Mouse (Mus musculus) limb, embryonic 11.5 days (tissue): Measurements from ENCODE around the gene Gm7361. TPM values are rescaled to one million over a fixed set of nuclear protein-coding genes. Genes with fewer than 3 reads are reported as not detected.
"Not testable (repeated sequence)": the region's sequence is repeated elsewhere in the genome, so short reads cannot be mapped to it uniquely, and the experiment has no call there.

ENCODE experiments used
- ATAC-seq: fragments of 200-750 bp; cut with Nextera tagmentation; 2 replicates; pipeline ENCODE4 v1.8.0; 2017; ENCODE audit warnings: low read depth; ENCODE audit not compliant: insufficient number of reproducible peaks, low FRiP score, low TSS enrichment
- DNase-seq: peaks from one replicate; pipeline ENCODE4 v3.0.0-alpha.2; 2015; ENCODE audit warnings: low spot score
- H3K27ac ChIP-seq: fragments of 300-500 bp; sonication (generic); replicated peaks from 2 replicates; pipeline ENCODE4 v1.5.1; 2014; ENCODE audit warnings: low read depth, mild to moderate bottlenecking, low read length
- H3K27me3 ChIP-seq: fragments of 300-500 bp; sonication (generic); 2 replicates; pipeline ENCODE4 v1.6.1; 2014; ENCODE audit warnings: mild to moderate bottlenecking, low read length, mixed read lengths; ENCODE audit not compliant: control insufficient read depth, insufficient read depth
- H3K36me3 ChIP-seq: fragments of 300-500 bp; sonication (generic); 2 replicates; pipeline ENCODE4 v1.6.1; 2014; ENCODE audit warnings: mild to moderate bottlenecking, low read length, moderate library complexity, mixed read lengths; ENCODE audit not compliant: control insufficient read depth, insufficient read depth
- H3K4me1 ChIP-seq: fragments of 300-500 bp; sonication (generic); 2 replicates; pipeline ENCODE4 v1.6.1; 2014; ENCODE audit warnings: low read length, mixed read lengths; ENCODE audit not compliant: control insufficient read depth, insufficient read depth
- H3K4me2 ChIP-seq: fragments of 300-500 bp; sonication (generic); 2 replicates; pipeline ENCODE4 v1.6.1; 2014; ENCODE audit warnings: low read depth, mild to moderate bottlenecking, moderate library complexity; ENCODE audit not compliant: severe bottlenecking
- H3K4me3 ChIP-seq: fragments of 300-500 bp; sonication (generic); 2 replicates; pipeline ENCODE4 v1.5.1; 2014; ENCODE audit warnings: low read depth, low read length
- H3K9ac ChIP-seq: fragments of 300-500 bp; sonication (generic); 2 replicates; pipeline ENCODE4 v1.6.1; 2014; ENCODE audit warnings: mild to moderate bottlenecking, low read length
- H3K9me3 ChIP-seq: fragments of 300-500 bp; sonication (generic); 2 replicates; pipeline ENCODE4 v1.6.1; 2016; ENCODE audit warnings: low read length; ENCODE audit not compliant: control insufficient read depth
- WGBS: fragments of 180-500 bp; shearing (Covaris S2); extraction: QIAGEN DNeasy Blood & Tissue Kit; methylation state at CpG from one replicate; pipeline ENCODE4 v1.1.7; 2014; 5-methylcytosine and 5-hydroxymethylcytosine counted together
- polyA plus RNA-seq: library from polyadenylated mRNA; unstranded; fragments of >200 nt; fragmentation: Nextera tagmentation; extraction: Ambion mirVana; gene quantifications from 2 replicates; pipeline ENCODE4 v1.2.1, GENCODE M21; 2014

The Gm7361 gene
- polyA plus RNA-seq = not detected in 2 replicates

DNA sequence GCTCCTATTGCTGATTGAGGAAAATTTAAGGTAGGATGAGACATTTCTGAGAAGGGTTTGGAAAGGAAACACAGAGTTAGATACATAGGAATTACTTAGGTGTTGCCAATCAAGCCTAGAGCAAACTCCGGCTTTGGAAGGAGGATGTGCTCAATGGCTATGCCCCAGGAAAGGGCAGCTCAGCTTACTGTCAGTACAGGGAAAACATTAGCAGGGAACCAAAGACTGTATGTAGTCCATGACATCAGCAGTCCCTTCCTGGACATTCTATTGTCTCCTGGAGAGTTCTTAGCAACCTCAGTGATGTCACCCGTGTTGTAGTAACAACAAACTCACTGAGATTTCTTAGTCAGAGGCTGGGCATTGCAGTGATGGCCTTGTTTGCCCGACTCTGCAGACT is at the start of gene Gm7361:
Gm7361 (plus strand) TSS at position 301 of the 400 bp plus-strand sequence.
- DNase-seq, H3K9ac ChIP-seq, H3K4me2 ChIP-seq, H3K36me3 ChIP-seq, H3K27me3 ChIP-seq, H3K27ac ChIP-seq, H3K4me1 ChIP-seq, H3K4me3 ChIP-seq, ATAC-seq, H3K9me3 ChIP-seq: not testable (repeated sequence)
- WGBS = 87% methylated on average over 3 of the region's 3 CpGs

DNA sequence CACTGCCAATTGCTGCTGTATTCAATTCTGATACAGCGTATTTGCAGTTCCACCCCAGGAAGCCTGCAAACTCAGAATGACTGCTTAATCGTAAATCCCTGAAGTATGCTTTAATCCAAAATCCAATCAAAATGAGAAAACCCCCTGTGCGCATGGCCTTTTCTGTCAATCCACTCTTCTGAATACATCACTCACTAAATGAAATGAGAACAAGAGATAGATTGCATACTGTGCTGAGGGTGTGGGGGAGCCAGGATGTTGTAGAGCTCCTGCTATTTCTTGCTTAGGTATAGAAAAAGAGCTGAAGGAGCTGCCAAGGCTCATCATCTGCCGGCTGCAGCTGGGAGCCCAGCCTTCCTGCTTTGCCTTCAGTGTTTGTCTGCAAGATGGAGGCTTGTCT is 46.5 kb upstream of the Gm7361 start:
- Histone ChIP-seq H3K9ac (no peak overlapping the region), H3K4me2 (no peak overlapping the region), H3K27ac (no peak overlapping the region), H3K36me3 (no peaks in the 10 kb centered on the region), H3K9me3 (no peaks in the 10 kb centered on the region), H3K4me3 (no peak overlapping the region), H3K4me1 (no peaks in the 10 kb centered on the region), H3K27me3 (no peaks in the 10 kb centered on the region)
- DNase-seq (no peak), ATAC-seq (no peak)
- 81% methylated on average over 4 of the region's 4 CpGs for WGBS

DNA sequence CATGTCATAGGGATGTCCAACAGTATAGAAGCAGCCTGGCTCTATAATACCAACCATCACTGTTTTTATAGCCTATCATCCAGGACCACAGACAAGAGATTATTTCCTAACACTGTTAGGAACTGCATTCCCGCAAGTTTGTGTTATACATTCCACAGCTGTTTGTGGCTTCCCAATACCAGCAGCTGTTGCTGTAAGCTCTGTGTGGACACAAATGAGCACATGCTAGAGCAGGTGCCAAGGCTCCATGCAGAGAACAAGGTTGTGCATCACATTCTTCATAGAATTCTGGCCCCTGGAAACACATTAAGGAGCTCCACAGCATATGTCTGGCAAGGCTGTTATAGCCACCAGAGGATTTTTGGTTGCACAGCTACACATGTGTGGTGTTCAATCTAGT is 35.4 kb upstream of the Gm7361 start:
- H3K4me2 ChIP-seq = no peak overlapping the region
- ATAC-seq (no peak), DNase-seq (no peak)
- H3K9me3 ChIP-seq = no peaks in the 10 kb centered on the region
- no peaks in the 10 kb centered on the region for H3K4me1 ChIP-seq
- H3K9ac ChIP-seq = no peak overlapping the region
- no peak overlapping the region for H3K4me3 ChIP-seq
- no peaks in the 10 kb centered on the region for H3K36me3 ChIP-seq
- WGBS = 79% methylated on average over 1 of the region's 1 CpGs
- H3K27ac ChIP-seq = no peak overlapping the region
- no peaks in the 10 kb centered on the region for H3K27me3 ChIP-seq

DNA sequence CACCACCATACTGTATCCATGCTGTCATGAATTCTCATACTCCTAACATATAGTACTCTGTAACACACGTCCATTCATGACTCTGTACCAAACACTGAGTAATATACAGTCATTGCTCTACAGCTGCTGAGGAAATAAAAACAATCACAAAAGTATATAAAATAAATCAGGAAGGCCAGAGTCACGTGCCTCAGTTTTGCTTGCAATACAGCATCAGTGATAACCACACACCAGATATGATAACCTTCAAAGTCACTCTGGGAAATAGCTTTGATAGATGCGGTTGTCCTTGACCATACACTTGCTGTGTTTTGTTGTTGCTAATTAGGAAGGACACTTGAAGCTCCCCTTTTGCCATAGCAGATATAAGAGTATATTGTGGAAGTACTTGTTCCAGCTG is 9.2 kb downstream of the Gm7361 start:
- not testable (repeated sequence) for H3K9me3 ChIP-seq, H3K27me3 ChIP-seq, H3K4me1 ChIP-seq, H3K9ac ChIP-seq, H3K27ac ChIP-seq, H3K36me3 ChIP-seq, ATAC-seq, DNase-seq, H3K4me2 ChIP-seq, H3K4me3 ChIP-seq
- WGBS = 80% methylated on average over 3 of the region's 3 CpGs

DNA sequence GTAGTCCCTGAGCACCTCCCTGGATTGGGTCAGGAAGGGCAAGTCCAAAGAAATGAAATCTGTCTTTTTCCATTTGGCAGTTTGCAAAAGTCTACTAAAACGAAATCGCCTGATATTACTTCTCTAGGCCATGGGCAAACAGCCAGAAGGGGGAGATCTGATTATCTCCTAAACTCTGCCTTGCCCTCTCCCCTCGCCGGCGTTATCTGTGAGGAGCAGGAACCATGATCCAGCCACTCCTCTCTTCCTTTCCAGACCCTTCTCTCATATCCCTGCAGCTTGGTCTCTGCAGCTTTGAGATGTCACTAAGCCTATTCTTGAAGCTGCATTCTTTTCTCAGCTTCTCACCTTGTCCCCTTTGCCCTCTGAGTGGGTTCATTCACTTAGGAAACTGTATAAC is 22.9 kb downstream of the Gm7361 start:
- Histone ChIP-seq H3K27me3 (no peaks in the 10 kb centered on the region), H3K27ac (no peak overlapping the region), H3K4me2 (no peak overlapping the region), H3K9ac (no peak overlapping the region), H3K4me3 (no peak overlapping the region), H3K4me1 (no peaks in the 10 kb centered on the region), H3K36me3 (no peaks in the 10 kb centered on the region), H3K9me3 (no peaks in the 10 kb centered on the region)
- DNase-seq (no peak), ATAC-seq (no peak)
- WGBS = 85% methylated on average over 5 of the region's 5 CpGs

DNA sequence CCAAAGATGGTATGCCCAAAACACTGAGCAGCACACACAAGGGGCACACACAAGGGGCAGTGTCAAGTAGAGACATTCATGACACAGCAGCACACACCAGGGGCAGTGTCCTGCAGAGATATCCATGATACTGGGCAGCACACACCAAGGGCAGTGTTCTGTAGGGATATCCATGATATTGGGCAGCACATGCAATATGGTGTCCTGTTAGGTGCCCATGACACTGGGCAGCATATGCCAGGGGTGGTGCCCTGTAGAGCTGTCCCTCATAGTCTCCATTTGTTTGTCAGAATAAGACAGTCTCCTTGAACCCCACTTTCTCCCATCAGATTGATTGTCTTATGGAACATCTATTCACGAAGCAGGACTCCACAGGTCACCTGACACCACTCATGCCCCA is 24.2 kb downstream of the Gm7361 start:
- Histone ChIP-seq H3K4me2 (no peak overlapping the region), H3K9me3 (no peaks in the 10 kb centered on the region), H3K36me3 (no peaks in the 10 kb centered on the region), H3K27me3 (no peaks in the 10 kb centered on the region), H3K9ac (no peak overlapping the region), H3K4me1 (no peaks in the 10 kb centered on the region), H3K27ac (no peak overlapping the region), H3K4me3 (no peak overlapping the region)
- 85% methylated on average over 1 of the region's 1 CpGs for WGBS
- ATAC-seq (no peak), DNase-seq (no peak)

DNA sequence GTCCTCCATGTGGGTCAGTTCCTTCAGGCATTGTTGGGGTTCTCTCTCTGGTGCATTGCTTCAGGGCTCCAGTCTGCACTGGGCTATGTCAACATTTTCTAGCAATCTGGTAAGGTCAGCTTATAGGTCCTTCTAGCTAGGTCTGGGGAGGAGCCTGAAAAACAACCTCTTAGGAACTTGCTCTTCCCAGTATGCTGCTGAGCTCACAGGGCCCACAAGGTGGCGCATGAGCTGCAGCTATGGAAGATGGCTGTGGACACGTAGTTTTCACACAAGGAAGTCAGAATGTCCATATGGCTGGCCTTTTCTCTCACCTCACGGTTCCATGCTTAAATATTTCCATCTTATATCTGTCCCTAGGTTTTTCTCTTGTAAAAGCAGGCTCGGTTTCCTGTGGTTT is 24.8 kb downstream of the Gm7361 start:
- no peaks in the 10 kb centered on the region for H3K27me3 ChIP-seq
- 5% methylated on average over 4 of the region's 4 CpGs for WGBS
- no peaks in the 10 kb centered on the region for H3K4me1 ChIP-seq
- no peaks in the 10 kb centered on the region for H3K9me3 ChIP-seq
- ATAC-seq = no peak
- no peak overlapping the region for H3K4me2 ChIP-seq
- no peaks in the 10 kb centered on the region for H3K36me3 ChIP-seq
- H3K4me3 ChIP-seq = no peak overlapping the region
- peak; percentile 82 for DNase-seq
- no peak overlapping the region for H3K9ac ChIP-seq
- H3K27ac ChIP-seq = no peak overlapping the region

DNA sequence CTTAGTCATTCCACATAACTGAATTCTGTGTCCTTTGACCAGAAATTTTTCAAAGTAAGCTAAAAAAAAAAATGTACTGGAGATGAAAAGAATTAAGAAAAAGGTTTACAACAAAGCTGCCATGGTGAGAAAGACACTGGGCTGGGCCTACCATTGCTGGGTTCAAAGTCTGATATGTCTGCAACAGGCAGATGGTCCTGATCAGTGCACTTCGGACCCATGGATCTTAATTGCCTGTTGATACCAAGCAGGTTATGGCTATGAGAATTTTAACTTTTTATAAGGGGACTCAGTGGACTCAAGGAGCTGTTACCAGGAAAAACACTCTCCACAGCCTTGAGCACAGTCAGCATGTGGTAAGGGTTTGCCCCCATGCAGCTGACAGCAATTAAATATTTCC is 25.9 kb downstream of the Gm7361 start:
- DNase-seq = no peak
- Histone ChIP-seq H3K4me1 (no peaks in the 10 kb centered on the region), H3K9me3 (no peaks in the 10 kb centered on the region), H3K36me3 (no peaks in the 10 kb centered on the region), H3K9ac (no peak overlapping the region), H3K4me3 (no peak overlapping the region), H3K4me2 (no peak overlapping the region), H3K27me3 (no peaks in the 10 kb centered on the region), H3K27ac (no peak overlapping the region)
- ATAC-seq = no peak
- 59% methylated on average over 1 of the region's 1 CpGs for WGBS

DNA sequence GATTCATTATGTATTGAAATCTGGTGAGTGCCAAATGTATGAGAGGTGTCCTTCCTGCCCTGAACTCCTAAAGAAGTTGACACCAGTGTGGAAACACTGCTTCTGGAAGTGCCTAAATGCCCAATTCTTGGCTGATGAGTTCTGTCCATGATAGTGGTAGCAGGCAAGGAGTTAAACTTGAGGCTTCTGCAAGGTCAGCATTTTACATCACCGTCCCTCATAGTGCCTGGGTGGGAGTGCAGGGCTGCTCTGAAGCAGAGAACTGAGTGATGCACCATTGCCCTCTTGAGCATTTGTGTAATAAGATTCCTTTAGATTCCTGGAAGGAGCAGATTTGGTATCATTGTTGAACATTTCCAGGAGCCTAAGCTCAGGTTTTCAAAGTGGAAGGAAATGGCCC is 34.1 kb downstream of the Gm7361 start:
- Histone ChIP-seq H3K9me3 (no peaks in the 10 kb centered on the region), H3K27me3 (no peaks in the 10 kb centered on the region), H3K27ac (no peak overlapping the region), H3K4me1 (no peaks in the 10 kb centered on the region), H3K4me2 (no peak overlapping the region), H3K4me3 (no peak overlapping the region), H3K36me3 (no peaks in the 10 kb centered on the region), H3K9ac (no peak overlapping the region)
- DNase-seq (no peak), ATAC-seq (no peak)
- WGBS = 74% methylated on average over 1 of the region's 1 CpGs
